In the genomic region with DNA sequence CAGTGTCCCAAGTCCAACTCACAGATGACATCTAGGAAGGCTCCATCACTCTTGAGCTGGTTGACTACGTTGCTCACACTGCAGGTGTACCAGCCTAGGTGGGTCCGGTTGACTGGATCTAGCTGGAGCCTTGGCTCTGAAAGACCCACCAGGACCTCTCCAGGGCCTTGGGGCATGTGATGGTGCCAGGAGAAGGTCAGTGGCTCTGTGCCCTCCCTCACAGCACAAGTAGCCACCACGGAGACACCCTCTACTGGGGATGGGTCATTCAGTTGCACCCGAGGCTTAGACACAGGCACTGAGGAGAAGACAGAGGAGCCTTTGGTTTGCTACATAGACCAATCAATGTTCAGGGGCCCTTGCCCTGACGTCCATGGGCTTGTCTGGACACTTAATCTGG, we compare ENCODE assay signal across 19 mouse cellular contexts. TPM values are rescaled to one million over a fixed set of nuclear protein-coding genes. Genes with fewer than 3 reads are reported as not detected.
DNase-seq lines count a peak whose midpoint lies in the region; ATAC-seq lines count a peak whose summit lies in the region.
"Had no signal": no experiment of that assay in that cellular context is flagged by ENCODE, and none has a peak within 500 bp of the region (broad histone marks: within the 10 kb centered on the region; RNA-seq: fewer than 3 reads in every experiment).

No protein-coding gene starts in this region.

- 91% methylated on average over 5 of the region's 5 CpGs for WGBS in forebrain, embryonic 11.5 days
- 83% methylated on average over 5 of the region's 5 CpGs for WGBS in forebrain, embryonic 12.5 days
- 80% methylated on average over 5 of the region's 5 CpGs for WGBS in heart, embryonic 12.5 days

- H3K36me3 ChIP-seq in forebrain, embryonic 11.5 days (ENCODE audit: control insufficient read depth, insufficient read depth, low read length), result no peaks in the 10 kb centered on the region
- H3K36me3 ChIP-seq in forebrain, embryonic 12.5 days (replicated peaks), result no peaks in the 10 kb centered on the region
- no peaks in the 10 kb centered on the region for H3K36me3 ChIP-seq in heart, embryonic 12.5 days
- H3K36me3 ChIP-seq: G1E had no signal

- no peaks in the 10 kb centered on the region for H3K4me1 ChIP-seq in forebrain, embryonic 11.5 days (replicated peaks; ENCODE audit: control insufficient read depth, insufficient read depth, low read length)
- H3K4me1 ChIP-seq in forebrain, embryonic 12.5 days, result no peaks in the 10 kb centered on the region
- H3K4me1 ChIP-seq in heart, embryonic 12.5 days (replicated peaks), result no peaks in the 10 kb centered on the region

- no peak overlapping the region for H3K9ac ChIP-seq in forebrain, embryonic 11.5 days (ENCODE audit: low read length)
- H3K9ac ChIP-seq in forebrain, embryonic 12.5 days, result no peak overlapping the region
- no peak overlapping the region for H3K9ac ChIP-seq in heart, embryonic 12.5 days

- no peak overlapping the region for H3K27ac ChIP-seq in forebrain, embryonic 11.5 days (ENCODE audit: low read depth, low read length)
- H3K27ac ChIP-seq in forebrain, embryonic 12.5 days, result no peak overlapping the region
- no peak overlapping the region for H3K27ac ChIP-seq in heart, embryonic 12.5 days (ENCODE audit: poor library complexity, severe bottlenecking)

- no peaks in the 10 kb centered on the region for H3K9me3 ChIP-seq in forebrain, embryonic 11.5 days (ENCODE audit: control insufficient read depth, low read length)
- H3K9me3 ChIP-seq in forebrain, embryonic 12.5 days, result no peaks in the 10 kb centered on the region
- H3K9me3 ChIP-seq in heart, embryonic 12.5 days (replicated peaks), result no peaks in the 10 kb centered on the region
- H3K9me3 ChIP-seq: G1E had no signal

- DNase-seq in forebrain, embryonic 11.5 days (ENCODE audit: low spot score), result peak; percentile 41
- DNase-seq in heart, adult 11 months, result peak; percentile 85
- DNase-seq: adrenal gland, adult 2 months; adrenal gland, adult 8-10 months; adrenal gland, postnatal 10 days; adrenal gland, postnatal 14 days; adrenal gland, postnatal 25 days; adrenal gland, postnatal 36 days; B cell, adult 2 months; cerebellum, adult 11 months; cerebellum, adult 11-12 months; cerebellum, adult 18-20 months had no signal

- H3K4me2 ChIP-seq in forebrain, embryonic 11.5 days (ENCODE audit: low read depth, low read length, severe bottlenecking), result no peak overlapping the region
- no peak overlapping the region for H3K4me2 ChIP-seq in forebrain, embryonic 12.5 days
- no peak overlapping the region for H3K4me2 ChIP-seq in heart, embryonic 12.5 days

- no peak overlapping the region for H3K4me3 ChIP-seq in forebrain, embryonic 11.5 days (ENCODE audit: low read depth, low read length)
- no peak overlapping the region for H3K4me3 ChIP-seq in forebrain, embryonic 12.5 days (replicated peaks)
- no peak overlapping the region for H3K4me3 ChIP-seq in heart, embryonic 12.5 days

- ATAC-seq in forebrain, embryonic 11.5 days (replicated peaks; ENCODE audit: low FRiP score), result no peak
- ATAC-seq in forebrain, embryonic 12.5 days (ENCODE audit: low FRiP score), result no peak
- no peak for ATAC-seq in heart, embryonic 12.5 days (ENCODE audit: insufficient number of reproducible peaks, low FRiP score)
- ATAC-seq: activated CD4-positive, CD25-positive, alpha-beta regulatory T cell, adult 4 months; CD4-positive, CD25-positive, alpha-beta regulatory T cell, adult 4 months; Patski had no signal

- H3K27me3 ChIP-seq in forebrain, embryonic 11.5 days (ENCODE audit: control insufficient read depth, insufficient read depth, low read length), result no peaks in the 10 kb centered on the region
- 0 out of 2 replicates have a peak, but pooled peaks cover 3% of the 10 kb centered on the region for H3K27me3 ChIP-seq in forebrain, embryonic 12.5 days
- 0 out of 2 replicates have a peak, but pooled peaks cover 7% of the 10 kb centered on the region for H3K27me3 ChIP-seq in heart, embryonic 12.5 days (replicated peaks)
- H3K27me3 ChIP-seq: Patski had no signal

RNA-seq across cellular contexts. Expression of gene Gm1113, which starts 1.9 kb away (rescaled TPM):
- not detected in 2 replicates for polyA plus RNA-seq in forebrain, embryonic 11.5 days (2014; fragmentation: Nextera tagmentation; extraction: Ambion mirVana)
- not detected in 2 replicates for polyA plus RNA-seq in forebrain, embryonic 12.5 days (2016; fragmentation: Nextera tagmentation; extraction: Ambion mirVana)
- polyA plus RNA-seq in heart, embryonic 12.5 days (2016; fragmentation: Nextera tagmentation; extraction: Ambion mirVana), result not detected in 2 replicates
- polyA plus RNA-seq: activated CD4-positive, CD25-positive, alpha-beta regulatory T cell, adult 4 months; adrenal gland, adult 2 months; brain, embryonic 14.5 days; CD4-positive, CD25-positive, alpha-beta regulatory T cell, adult 4 months; G1E; Patski had no signal

RNA-seq across cellular contexts. Expression of gene Ddx25, which starts 42.1 kb away (rescaled TPM):
- 8.2 and 8.8 TPM in 2 replicates for polyA plus RNA-seq in forebrain, embryonic 11.5 days (2014; fragmentation: Nextera tagmentation; extraction: Ambion mirVana)
- polyA plus RNA-seq in forebrain, embryonic 12.5 days (2016; fragmentation: Nextera tagmentation; extraction: Ambion mirVana), result 10.4 and 11.4 TPM in 2 replicates
- polyA plus RNA-seq in heart, embryonic 12.5 days (2016; fragmentation: Nextera tagmentation; extraction: Ambion mirVana), result 1.7 and 2.0 TPM in 2 replicates

RNA-seq across cellular contexts. Expression of gene Pus3, which starts 42.2 kb away (rescaled TPM):
- polyA plus RNA-seq in forebrain, embryonic 11.5 days (2014; fragmentation: Nextera tagmentation; extraction: Ambion mirVana), result 21.8 TPM in 2 replicates
- 19.1 and 19.3 TPM in 2 replicates for polyA plus RNA-seq in forebrain, embryonic 12.5 days (2016; fragmentation: Nextera tagmentation; extraction: Ambion mirVana)
- polyA plus RNA-seq in heart, embryonic 12.5 days (2016; fragmentation: Nextera tagmentation; extraction: Ambion mirVana), result 12.3 and 14.0 TPM in 2 replicates

RNA-seq across cellular contexts. Expression of gene Pate2, which starts 53.9 kb away (rescaled TPM):
- 0.75 and 1.0 TPM in 2 replicates for polyA plus RNA-seq in forebrain, embryonic 11.5 days (2014; fragmentation: Nextera tagmentation; extraction: Ambion mirVana)
- 2.3 TPM in 2 replicates for polyA plus RNA-seq in forebrain, embryonic 12.5 days (2016; fragmentation: Nextera tagmentation; extraction: Ambion mirVana)
- polyA plus RNA-seq in heart, embryonic 12.5 days (2016; fragmentation: Nextera tagmentation; extraction: Ambion mirVana), result 0.45 and 0.66 TPM in 2 replicates
- polyA plus RNA-seq: CD4-positive, CD25-positive, alpha-beta regulatory T cell, adult 4 months had no signal

RNA-seq across cellular contexts. Expression of gene Hyls1, which starts 54.0 kb away (rescaled TPM):
- polyA plus RNA-seq in forebrain, embryonic 11.5 days (2014; fragmentation: Nextera tagmentation; extraction: Ambion mirVana), result 31.1 and 34.2 TPM in 2 replicates
- 26.7 and 29.9 TPM in 2 replicates for polyA plus RNA-seq in forebrain, embryonic 12.5 days (2016; fragmentation: Nextera tagmentation; extraction: Ambion mirVana)
- polyA plus RNA-seq in heart, embryonic 12.5 days (2016; fragmentation: Nextera tagmentation; extraction: Ambion mirVana), result 13.6 and 14.9 TPM in 2 replicates
